Mouse (Mus musculus): ENCODE measurements around the gene Hint1.
A peak's percentile ranks its signal among the peaks of the same experiment; 100 is the strongest.
"Not testable (repeated sequence)": the region's sequence is repeated elsewhere in the genome, so short reads cannot be mapped to it uniquely, and the experiment has no call there.

The Hint1 gene

GRCm38 (mm10) chr11:54866119-54867048 lies at the start of gene Hint1:
Gene Hint1 (plus strand): TSS chr11:54866383.
- DNase-seq (ENCODE audit: low spot score in 2 of 2) = peak; percentile 77 to 88

GRCm38 (mm10) chr11:54817449-54817848 lies 48.7 kb upstream of the Hint1 start:
- no peak for DNase-seq (ENCODE audit: low spot score in 2 of 2)

DNA sequence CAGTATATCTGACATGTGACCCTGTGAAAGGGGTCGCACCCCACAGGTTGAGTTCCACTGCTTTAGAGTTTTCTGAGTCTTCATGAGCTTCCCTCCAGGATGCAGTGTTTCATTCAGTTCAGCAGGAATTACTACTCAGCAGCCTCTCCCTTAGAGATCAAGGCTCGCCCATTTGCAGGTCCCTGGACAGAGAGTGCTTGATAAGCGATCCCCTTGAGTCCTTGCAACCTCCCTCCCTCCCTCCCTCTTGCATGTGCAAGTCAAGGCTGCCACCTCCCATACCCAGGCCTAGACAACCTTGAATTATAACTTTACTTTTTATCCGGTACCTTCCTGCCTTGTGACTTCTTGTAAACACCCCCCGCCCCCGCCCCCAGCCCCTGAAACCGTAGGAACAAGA lies 46.7 kb upstream of the Hint1 start:
- no peak for DNase-seq (ENCODE audit: low spot score in 2 of 2)

DNA sequence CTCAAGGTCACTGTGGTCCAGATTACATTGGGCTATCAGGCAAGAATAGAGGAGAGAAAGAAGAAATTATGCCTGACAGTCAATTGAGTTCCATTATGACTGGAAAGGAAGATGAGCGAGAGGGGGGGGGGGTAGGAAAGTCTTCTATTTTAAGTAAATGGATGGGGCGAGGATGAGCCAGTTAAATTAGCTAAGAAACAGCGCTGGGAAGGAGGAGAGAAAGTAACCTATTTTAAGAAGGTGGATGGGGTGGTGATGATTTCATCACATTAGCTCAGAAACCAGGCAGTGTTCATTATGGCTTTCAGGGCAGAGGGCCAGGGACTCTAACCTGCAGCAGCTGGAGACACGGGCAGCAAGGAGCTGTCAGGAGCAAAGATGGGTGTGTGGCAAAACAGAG lies 42.7 kb upstream of the Hint1 start:
- peak in 1 of 2 experiments; percentile 24 for DNase-seq (ENCODE audit: low spot score in 2 of 2)

GRCm38 (mm10) chr11:54825774-54826173 lies 40.4 kb upstream of the Hint1 start:
- DNase-seq (ENCODE audit: low spot score in 2 of 2) = no peak

DNA sequence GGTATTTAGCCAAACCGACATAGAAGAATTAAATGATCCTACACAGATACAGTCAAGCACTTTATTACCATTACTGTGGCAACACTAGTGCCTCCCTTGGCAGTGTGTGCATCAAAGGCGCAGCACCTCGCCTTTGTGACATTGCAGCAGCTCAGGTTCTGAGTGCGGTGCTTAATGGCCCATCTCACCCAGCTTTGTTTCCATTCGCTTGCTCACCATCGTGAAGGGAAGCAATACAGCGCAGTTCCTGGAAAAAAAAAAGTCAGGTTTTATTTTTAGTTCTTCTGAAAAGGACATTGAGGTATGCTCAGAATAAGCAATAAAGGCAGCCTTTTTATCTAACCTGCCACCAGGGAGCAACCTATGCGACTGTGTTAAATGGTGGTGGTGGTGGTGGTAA lies 39.4 kb upstream of the Hint1 start:
- no peak for DNase-seq (ENCODE audit: low spot score in 2 of 2)

GRCm38 (mm10) chr11:54833833-54834232 lies 32.4 kb upstream of the Hint1 start:
- DNase-seq (ENCODE audit: low spot score in 2 of 2) = peak; percentile 42 to 61

- DNase-seq (ENCODE audit: low spot score in 2 of 2) = no peak
Measured at GRCm38 (mm10) chr11:54834596-54834995, 31.6 kb upstream of the Hint1 start.

- no peak for DNase-seq (ENCODE audit: low spot score in 2 of 2)
Measured at GRCm38 (mm10) chr11:54836106-54836505, 30.1 kb upstream of the Hint1 start.

DNA sequence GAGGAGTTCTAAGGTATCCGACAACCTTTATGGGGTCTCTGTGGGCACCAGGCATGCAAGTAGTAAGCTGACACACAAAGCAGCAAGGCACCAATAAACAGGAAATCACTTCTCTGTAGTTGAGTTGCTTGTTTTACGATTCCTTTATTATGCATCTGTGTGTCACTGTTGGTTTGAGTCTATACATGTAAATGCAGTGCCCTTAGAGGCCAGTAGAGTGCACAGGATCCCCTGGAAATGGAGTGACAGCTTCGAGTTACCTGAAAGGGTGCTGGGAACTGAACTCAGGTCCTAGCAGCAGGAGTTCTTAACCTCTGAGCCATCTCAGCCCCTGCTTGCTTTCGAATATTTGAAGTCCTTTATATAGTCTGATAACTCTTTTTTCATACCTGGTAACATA lies 26.5 kb upstream of the Hint1 start:
- DNase-seq (ENCODE audit: low spot score in 2 of 2) = no peak

GRCm38 (mm10) chr11:54840891-54841290 lies 25.3 kb upstream of the Hint1 start:
- no peak for DNase-seq (ENCODE audit: low spot score in 2 of 2)

- DNase-seq (ENCODE audit: low spot score in 2 of 2) = no peak
Measured at GRCm38 (mm10) chr11:54844424-54844823, 21.8 kb upstream of the Hint1 start.

DNA sequence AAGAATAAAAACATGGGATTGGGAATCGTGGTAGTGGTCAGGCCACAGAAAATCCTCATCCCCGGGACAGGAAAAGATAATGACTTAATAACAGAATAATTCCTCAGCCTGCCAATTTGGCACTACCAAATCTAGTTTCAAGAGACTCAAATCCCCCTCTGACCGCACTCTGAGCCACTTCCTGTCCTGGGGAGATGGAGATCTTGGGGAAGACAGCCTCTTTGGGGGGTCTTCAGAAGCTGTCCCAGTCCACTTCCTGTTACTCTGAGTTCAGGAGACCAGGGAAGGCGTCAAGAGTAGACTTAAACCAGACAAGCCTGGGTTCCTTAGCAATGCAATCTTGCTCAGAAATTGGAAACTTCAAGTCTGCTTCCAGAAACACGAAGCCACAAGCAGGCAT lies 21.2 kb upstream of the Hint1 start:
- DNase-seq (ENCODE audit: low spot score in 2 of 2) = no peak

GRCm38 (mm10) chr11:54845470-54846442 lies 20.4 kb upstream of the Hint1 start:
- no peak for DNase-seq (ENCODE audit: low spot score in 2 of 2)

GRCm38 (mm10) chr11:54849961-54850758 lies 16.0 kb upstream of the Hint1 start:
- no peak for DNase-seq (ENCODE audit: low spot score in 2 of 2)

- no peak for DNase-seq (ENCODE audit: low spot score in 2 of 2)
Measured at GRCm38 (mm10) chr11:54851656-54852055, 14.5 kb upstream of the Hint1 start.

DNA sequence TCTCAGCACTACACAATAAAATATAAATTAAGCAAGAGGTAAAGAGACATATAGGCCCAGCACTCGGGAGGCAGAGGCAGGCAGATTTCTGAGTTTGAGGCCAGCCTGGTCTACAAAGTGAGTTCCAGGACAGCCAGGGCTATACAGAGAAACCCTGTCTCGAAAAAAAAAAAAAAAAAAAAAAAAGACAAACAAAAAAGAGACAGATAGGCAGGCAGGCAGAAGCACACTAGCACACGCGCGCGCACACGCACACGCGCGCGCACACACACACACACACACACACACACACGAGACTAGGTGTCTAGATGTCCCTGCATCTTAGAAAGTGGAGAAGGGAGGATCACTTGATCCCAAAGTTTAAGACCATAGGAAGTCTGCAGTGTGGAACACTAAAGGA lies 7.3 kb upstream of the Hint1 start:
- not testable (repeated sequence) for DNase-seq (ENCODE audit: low spot score in 2 of 2)

- no peak for DNase-seq (ENCODE audit: low spot score in 2 of 2)
Measured at GRCm38 (mm10) chr11:54859322-54860165, 6.6 kb upstream of the Hint1 start.

GRCm38 (mm10) chr11:54860256-54861038 lies 5.7 kb upstream of the Hint1 start, which contains the start of gene Lyrm7:
Gene Lyrm7 (minus strand): TSS chr11:54860916.
- peak; percentile 91 to 95 for DNase-seq (ENCODE audit: low spot score in 2 of 2)
